Mouse (Mus musculus): ENCODE data around the gene Pik3ca. TPM values are rescaled to one million over a fixed set of nuclear protein-coding genes. Genes with fewer than 3 reads are reported as not detected.
A peak's percentile ranks its signal among the peaks of the same experiment; 100 is the strongest.

Gene Pik3ca
- total RNA-seq, 4 experiments from 2014 or later = 42.2 to 50.1 (median 45.1) TPM

DNA sequence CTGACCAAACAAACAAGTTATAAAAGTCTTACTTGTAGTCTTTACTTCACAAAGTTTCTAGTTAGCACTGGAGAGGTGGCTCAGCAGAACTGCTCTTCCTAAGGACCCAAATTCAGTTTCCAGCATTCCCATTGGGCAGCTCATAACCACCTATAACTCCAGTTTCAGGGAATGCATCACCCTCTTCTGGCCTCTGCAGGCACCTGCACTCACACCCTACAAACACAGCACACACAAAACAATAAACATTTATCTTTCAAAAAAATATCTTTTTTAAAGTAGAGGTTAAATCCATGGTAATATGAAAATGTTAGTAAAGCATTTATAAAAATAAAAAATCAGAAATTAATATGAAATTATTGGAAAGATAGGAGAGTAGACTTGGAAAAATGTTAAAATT is 44.2 kb downstream of the Pik3ca start:
- no peak for DNase-seq (ENCODE audit: low spot score)

DNA sequence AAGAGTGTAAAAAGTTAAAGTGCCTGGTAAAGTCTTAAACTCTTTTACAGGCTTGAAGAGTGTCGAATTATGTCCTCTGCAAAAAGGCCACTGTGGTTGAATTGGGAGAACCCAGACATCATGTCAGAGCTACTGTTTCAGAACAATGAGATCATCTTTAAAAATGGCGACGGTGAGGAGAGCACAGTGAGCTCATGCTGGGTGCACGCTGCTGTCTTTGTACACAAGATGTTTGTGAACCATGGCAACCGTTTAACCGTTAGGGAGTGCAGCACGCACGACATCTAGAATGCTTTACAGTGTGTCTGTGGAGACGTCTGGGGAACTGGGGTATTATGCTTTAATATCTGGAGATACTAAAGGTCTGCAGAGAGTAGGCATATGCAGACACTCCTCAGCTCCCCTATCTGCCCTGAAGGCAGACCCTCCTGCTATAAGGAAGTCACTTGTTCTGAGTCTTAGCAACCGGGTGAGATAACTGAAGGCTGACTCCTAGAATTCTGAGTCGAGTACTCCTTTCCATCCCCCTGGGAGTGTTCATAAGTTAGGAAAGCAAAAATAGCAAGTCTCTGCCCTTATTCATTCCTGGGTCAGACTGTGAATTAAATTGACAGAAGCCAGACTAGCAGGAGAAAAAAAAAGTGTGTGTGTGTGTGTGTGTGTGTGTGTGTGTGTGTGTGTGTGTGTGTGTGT is 57.0 kb downstream of the Pik3ca start:
- DNase-seq (ENCODE audit: low spot score) = peak; percentile 36

DNA sequence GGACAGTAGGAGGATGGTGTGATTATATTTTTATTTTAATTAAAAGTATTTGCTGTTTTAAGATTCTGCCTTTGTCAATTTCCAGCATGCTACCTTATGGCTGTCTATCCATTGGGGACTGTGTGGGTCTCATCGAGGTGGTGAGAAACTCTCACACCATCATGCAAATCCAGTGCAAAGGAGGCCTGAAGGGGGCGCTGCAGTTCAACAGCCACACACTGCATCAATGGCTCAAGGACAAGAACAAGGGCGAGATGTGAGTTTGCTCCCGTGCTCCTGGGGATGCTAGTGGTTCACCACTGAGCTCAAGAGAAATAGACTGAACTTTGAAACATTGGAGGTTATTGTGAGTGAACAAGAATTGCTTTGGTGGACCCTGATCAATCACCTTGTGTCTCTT is 62.3 kb downstream of the Pik3ca start:
- no peak for DNase-seq (ENCODE audit: low spot score)

DNA sequence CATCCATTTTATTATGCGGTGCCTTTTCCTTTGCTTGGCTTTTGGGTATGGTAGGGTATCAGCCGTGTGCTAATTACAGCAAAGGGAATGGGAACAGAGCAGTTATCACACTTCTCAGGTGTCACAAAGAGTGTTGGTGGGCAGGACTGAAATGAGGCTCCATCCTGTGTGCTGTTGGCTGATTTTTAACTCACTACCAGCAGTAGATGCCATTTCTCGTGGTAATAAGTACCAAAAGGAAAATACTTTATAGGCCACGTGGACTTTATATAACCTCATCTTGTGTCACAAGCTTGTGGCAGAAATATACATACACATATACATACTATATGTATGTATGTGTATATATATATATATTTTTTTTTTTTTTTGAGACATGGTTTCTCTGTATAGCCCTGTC is 69.8 kb downstream of the Pik3ca start:
- DNase-seq (ENCODE audit: low spot score) = no peak

DNA sequence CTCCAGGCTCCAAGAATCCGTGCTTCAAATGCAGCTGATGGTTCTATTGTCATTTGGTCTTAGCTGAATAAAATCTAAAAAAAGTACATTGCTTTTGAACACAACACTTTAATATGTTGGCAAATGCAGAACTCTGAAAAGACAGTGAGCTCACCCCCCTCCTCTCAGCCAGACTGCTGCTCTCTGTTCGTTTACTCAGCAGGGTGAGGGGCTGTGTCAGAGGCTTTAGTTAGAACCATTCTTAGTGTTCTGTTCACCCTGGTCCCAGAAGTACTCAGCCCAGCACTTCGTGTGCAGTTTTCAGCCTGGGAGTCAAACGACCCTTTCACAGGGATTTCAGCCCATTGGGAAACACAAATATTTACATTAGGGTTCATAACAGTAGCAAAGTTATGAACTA is 70.9 kb downstream of the Pik3ca start:
- no peak for DNase-seq (ENCODE audit: low spot score)

DNA sequence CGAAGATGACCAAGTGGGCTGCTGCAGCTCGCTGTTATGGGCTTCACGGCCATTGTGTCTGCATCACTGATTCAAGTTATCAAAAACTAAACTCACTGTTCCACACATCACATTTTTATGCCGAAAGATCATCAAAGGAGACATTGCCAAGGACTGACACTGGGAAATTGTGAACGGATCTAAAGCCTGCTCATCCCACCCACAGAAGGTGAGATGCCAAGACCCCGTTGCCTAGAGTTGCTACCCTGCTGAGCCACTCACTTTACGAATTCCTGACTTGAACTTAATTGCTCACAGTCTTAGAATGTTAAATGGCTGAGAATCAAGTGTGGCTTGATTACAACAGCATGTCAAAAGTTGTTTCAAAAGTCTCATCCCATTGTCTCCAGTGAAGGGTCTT is 73.0 kb downstream of the Pik3ca start:
- DNase-seq (ENCODE audit: low spot score) = no peak

DNA sequence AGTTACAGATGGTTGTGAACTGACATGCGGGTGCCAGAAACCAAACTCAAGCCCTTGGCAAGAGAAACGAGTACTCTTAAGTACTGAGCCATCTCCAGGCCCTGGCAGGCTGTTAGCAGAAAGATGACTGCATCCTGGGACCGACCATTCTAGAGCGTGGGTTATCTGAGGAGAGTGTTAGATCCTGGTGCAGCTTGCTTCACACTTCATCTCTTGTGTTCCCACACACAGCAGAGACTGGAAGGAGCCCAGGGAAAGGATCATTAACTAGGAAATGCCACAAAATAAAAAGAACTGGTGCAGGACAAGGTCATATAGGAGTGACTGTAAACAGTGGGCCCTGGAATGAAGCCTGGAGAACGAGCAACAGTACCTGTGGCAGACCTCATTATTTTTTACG is 73.6 kb downstream of the Pik3ca start:
- DNase-seq (ENCODE audit: low spot score) = no peak

DNA sequence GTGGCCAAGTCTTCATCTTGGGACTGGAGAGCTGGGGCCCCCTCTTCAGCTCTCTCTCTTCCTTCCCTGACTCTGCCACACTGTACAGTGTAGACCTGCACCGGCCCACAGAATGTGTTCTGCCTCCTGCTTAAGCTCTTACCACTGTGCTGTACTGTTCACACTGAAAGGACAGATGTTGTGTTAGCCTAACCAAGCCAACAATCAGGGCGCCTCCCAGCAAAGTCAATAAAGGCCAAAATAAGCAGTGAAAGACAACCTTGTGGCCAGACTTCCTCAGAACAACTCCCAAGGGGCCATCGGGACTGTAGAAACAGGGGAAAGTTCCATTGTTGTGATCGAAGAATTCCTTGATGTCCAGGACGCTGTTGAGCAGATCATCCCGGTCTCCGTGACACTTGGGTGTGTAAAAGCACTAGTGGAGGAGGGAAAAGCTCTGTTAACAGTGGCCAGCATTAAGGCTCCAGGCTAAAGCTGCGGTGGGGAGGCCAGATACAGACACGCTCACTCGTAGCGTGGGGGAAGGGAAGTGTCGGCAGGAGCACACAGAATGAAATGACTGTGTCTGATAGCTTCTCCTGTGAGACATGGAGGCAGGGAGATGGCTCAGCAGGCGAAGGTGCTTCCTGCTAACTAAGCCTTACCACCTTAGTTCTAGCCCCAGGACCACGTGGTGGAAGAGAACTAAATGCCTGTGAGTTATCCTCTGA is 74.9 kb downstream of the Pik3ca start:
- peak; percentile 40 for DNase-seq (ENCODE audit: low spot score)

DNA sequence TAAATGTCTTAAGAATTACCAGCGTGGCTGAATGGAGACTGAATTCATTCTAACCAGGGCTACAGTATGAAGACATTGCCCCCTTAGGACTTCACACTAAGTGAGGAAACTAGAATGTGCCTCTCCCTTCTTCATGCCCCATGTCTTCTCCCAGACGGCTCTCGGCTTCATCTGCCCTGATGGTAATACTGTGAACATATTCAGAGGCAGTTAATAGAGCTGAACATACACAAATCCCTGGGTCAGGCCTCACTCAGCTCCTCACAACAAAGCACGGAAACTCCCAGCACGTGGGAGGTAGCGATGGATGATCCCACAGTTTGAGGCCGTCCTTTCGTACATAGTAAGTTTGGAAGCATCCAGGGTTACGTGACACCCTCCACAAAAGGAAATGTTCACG is 75.7 kb downstream of the Pik3ca start:
- DNase-seq (ENCODE audit: low spot score) = no peak

DNA sequence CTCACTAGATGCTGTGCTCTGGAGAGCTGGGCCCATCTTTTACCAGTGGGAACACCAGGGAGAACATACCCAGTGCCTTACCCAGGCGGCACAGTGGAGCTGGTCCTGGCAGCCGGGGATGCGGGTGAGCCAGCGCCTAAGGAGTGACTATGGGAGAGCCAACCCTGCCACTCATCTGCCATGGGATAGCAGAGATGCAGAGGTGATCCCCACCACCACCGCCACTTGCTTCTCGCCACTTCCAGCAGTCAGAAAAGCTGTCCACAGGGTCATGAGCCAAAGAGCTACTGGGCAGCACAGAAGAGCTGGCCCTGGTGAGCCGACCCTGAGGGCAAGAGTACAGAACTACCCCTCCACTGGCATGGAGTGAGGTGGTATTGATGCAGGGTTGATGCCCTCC is 82.5 kb downstream of the Pik3ca start:
- DNase-seq (ENCODE audit: low spot score) = no peak

DNA sequence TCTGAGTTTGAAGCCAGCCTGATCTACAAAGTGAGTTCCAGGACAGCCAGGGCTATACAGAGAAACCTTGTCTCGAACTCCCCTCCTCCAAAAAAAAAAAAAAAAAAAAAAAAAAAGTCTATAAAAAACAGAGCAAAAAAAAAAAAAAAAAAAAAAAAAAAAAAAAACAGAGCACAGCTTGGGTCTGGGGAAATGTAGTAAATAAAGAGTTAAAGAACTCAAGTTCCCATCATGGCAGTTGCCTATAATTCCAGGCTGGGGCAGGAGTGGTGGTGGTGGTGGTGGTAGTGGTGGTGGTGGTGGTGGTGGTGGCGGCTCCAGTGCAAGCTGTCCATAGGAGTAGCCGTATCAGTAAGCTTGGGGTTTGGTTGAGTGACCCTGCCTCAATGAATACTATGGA is 85.6 kb downstream of the Pik3ca start:
- no peak for DNase-seq (ENCODE audit: low spot score)

DNA sequence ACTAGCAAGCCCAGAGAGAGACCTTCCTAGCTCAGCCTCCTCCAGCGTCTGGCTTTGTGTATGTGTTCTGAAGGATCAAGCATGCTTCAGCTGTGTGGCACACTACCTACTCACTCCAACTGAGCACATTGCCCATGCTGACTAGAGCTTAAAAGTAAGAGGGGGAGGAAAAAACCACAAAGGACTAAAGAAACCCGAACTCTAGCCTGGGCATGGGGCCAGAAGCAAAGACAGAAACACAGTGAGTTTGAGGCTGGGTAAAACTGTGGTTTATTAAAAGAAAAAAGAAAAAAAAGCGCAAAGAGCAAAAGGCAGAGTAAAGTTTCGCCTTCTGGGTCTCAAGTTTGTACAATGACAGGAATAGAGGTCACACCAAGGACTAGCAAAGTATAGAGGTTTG is 89.1 kb downstream of the Pik3ca start:
- no peak for DNase-seq (ENCODE audit: low spot score)

DNA sequence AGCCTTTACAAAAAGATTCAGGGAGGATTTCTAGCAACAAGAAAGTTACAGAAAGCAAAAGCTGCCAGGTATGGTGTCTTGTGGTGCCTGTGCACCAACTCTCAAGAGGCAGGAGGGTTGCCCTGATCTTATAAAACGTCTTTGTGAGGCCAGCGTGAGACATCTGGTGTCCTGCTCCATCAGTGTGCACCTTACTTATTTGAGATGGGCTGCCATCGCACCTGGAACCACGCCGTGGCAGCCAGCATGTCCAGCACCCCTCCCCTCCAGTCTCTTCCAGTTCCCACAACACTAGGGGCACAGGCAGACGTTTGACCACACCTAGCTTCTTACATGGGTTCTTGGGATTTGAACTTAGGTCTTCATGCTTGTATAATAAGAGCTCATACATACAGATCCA is 90.7 kb downstream of the Pik3ca start:
- no peak for DNase-seq (ENCODE audit: low spot score)

DNA sequence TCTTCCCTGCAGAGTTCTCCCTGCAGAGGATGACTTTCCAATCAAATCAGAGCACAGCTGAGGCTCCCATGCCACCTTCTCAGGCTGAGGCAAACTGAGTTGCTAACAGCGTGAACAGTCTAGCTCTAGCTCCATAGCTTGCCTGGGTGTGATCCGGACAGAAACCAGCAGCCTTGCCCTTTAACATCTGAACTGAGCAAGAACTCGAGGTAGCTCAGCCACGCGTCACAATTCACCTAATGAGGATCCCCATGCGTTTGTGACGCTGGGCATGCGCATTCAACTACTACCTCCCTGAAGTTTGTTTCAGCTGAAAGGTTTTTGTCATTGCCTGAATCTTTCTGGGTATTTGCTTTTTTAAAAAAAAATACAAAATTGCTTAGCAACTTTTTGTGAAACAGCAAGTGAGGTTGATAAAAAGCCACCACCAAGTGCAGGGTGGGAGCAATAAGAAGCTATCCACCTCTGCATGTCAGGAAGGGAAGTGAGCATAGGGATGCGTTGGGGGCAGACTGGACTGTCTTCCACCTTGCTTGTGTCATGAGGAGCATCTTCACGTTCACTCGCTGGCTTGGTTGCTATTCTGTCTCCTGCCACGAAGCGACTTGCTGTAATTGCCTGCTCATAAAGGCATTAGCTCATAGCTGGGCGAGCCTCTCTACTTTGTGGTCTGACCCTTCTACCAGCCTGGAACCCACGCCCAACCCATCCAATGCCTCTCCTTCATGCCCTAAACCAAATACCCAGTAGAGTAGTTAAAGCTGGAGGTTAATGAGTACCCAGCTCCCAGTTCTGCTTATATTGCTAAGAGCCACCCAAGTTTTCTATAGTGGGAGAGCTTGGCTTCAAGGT is 92.8 kb downstream of the Pik3ca start:
- no peak for DNase-seq (ENCODE audit: low spot score)

DNA sequence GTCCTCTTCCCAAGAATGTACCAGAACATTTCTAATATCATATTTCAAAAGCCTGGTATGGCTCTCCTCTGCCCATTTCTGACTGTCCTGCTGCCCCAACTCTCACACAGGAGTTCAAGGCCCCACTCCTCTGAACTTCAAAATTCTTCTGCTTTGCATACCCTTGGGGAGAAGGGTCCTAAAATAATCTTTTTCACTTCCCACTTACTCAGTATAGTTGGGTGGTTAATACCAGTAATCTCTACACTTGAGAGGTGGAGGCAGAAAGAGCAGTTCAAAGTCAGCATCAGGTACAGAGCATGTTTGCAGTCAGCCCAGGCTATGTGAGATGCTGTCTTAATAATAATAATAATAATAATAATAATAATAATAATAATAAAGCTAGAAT is 93.5 kb downstream of the Pik3ca start:
- no peak for DNase-seq (ENCODE audit: low spot score)

DNA sequence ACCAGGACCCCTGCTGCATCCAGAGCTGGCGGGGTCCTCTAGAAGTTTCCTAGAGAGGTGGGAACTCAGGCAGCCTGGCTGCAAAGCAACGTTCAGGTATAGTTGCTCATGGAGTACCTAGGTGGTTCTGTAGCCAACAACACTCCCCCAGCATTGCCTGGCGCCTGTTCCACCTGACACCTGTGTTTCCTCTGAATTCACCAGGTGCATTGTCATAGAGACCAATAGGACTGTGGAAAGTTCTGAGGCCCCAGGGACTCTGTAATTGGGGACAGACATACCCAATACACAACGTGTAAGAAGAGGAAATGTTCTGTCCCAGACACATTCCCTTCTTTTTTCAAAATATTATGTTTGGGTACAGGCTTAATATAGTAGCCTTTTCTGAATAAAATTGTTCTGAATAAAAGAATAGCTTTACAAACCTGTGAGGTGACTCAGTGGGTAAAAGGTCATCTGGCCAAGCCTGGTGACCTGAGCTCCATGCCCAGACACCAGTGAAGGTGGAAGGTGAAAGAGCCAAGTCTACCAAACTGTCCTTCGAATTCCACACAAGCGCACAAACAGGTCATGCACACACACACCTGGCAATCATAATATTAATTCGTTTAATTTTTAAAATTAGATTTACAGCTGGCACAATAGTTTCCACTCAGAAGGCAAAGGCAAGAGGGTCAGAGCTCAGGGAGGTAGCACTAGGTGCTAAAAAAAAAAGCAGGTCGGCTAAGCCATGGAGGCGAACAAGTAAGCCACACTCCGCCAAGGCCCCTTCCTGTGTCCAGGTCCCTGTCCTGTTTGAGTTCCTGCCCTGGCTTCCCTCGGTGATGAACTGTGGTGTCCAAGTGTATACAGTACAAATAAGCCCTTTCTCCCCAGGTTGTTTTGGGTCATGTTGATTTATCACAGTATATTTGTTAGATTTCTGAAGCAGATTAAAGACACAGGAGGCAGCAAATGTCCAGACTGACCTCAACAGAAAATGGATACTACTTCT is 94.9 kb downstream of the Pik3ca start, which contains the start of gene Kcnmb3:
Kcnmb3 (minus strand) TSS at position 135 of the 994 bp plus-strand sequence.
- DNase-seq (ENCODE audit: low spot score) = no peak

DNA sequence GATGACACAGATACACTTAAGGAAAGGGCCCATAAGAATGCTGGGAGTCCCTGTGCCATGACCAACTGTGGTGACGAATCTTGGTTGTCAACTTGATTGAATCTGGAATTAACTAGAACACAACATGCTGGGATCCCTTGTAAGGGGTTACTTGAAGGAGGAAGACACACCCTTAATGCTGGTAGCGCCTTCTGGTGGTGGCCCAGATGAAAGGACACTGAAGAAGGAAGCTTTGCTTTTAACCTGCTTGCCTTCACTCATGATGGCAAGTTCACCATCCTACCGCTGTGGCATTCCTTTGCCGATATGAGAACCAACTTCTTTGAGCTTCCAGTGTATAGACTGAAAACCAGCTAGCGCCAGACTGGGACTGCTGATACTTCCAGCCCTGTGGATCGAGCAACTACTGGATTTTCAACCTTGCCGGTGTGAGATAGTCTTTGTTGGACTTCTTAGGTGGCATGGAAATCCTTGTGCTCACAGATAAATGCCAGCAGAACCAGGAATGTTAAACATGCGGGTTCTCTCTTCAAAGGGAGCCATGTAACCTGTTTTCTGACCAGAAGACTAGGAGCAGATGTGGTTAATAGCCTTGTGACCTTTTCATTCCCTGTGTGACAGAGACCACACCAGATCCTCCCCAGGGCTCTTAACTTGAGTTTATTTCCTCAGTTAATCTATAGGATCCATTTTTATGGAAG is 97.1 kb downstream of the Pik3ca start:
- no peak for DNase-seq (ENCODE audit: low spot score)

DNA sequence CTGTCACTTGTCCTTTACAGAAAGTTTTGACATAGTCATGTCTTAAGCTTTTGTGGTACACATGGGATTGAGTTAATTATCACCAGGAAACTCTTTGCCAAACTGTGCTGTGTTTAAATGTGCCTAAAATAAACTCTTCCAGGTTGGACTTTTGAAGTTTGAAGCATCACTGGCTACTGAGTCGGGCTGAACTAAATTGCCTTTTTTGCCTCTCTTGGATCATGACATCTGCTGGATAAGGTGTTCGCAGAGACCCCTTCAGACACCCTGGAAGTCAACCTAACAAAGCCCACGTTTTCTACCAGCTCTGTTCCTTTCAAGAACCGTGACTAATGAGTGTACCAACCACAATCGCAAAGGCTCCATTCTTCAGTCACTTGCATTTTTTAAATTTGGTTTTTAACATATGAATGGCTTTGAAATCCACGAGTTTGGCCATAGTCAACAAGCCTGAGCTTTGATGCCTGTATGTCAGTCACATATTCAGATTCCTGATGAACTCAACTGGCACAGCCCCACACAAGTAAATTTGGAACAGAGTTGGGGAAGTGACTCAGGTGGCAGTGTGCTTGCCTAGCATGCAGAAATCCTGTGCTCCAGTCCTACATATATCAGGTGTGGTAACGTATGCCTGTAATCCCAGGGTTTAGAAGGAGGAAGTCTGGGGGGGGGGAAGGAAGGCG is 97.8 kb downstream of the Pik3ca start:
- no peak for DNase-seq (ENCODE audit: low spot score)

DNA sequence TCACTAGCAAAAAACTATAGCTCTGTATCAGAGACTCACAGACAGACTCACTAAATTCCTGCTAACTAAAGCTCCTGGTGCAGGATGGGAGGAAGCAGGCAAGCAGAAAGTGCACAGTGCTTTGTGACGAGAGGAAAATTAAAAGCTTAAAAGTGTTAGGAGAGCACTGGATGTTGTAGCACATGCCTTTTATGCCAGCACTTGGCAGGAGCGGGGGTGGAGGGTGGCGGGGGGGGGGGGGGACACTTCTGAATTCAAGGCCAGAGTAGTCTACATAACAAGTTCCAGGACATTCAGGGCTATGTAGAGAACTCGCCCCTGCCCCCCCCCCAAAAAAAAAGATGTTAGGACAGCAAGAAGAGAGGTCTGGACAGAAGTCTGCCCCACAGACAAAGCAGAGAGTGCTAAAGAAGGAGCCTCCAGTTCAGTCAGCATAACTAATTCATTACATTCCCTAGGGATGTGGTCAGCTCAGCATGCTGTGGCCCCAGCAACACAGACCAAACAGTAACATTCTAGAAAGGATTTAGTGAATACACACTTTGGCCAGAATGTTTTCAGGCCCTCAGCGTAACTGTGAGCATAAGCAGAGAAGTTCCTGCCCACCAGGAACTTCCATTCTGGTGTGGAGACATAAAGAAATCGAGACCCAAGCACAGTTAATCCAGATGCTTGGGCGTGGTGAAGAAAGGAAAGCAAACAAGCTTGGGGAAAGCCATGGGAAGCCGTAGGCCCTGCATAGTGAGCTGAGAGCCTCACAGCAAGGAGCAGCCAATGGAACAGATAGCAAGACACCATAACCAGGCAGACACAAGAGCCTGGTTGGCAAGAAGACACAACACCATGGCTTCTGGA is 98.6 kb downstream of the Pik3ca start:
- no peak for DNase-seq (ENCODE audit: low spot score)
